Mouse (Mus musculus) left cerebral cortex, adult 18-20 months (tissue): ENCODE results near the gene Dnaaf1. TPM values are rescaled to one million over a fixed set of nuclear protein-coding genes. Genes with fewer than 3 reads are reported as not detected.
A peak's percentile ranks its signal among the peaks of the same experiment; 100 is the strongest.

Source experiments
- DNase-seq, 2 experiments: peaks; one replicate each; pipeline ENCODE4 v3.0.0; 2021 to 2022; ENCODE audit warnings: low spot score in 2 of 2, mixed read lengths in 1 of 2
- long read RNA-seq, 2 experiments: library from polyadenylated mRNA; stranded (forward); transcript quantifications; one replicate each; pipeline ENCODE4 v2.0.0; 2021
- total RNA-seq, 2 experiments: library from RNA; stranded (reverse); gene quantifications; 2 replicates each; pipeline ENCODE4 v1.2.3; 2021

Gene Dnaaf1
- under 1 TPM; 0.19 to 0.21 TPM for total RNA-seq
- long read RNA-seq, experiment 1, partial matches to known transcripts = 1 of 1 reads
- long read RNA-seq, experiment 1, other reads (novel, unspliced or antisense) = 0 of 1 reads
- long read RNA-seq, experiment 2 = 0 reads

DNA sequence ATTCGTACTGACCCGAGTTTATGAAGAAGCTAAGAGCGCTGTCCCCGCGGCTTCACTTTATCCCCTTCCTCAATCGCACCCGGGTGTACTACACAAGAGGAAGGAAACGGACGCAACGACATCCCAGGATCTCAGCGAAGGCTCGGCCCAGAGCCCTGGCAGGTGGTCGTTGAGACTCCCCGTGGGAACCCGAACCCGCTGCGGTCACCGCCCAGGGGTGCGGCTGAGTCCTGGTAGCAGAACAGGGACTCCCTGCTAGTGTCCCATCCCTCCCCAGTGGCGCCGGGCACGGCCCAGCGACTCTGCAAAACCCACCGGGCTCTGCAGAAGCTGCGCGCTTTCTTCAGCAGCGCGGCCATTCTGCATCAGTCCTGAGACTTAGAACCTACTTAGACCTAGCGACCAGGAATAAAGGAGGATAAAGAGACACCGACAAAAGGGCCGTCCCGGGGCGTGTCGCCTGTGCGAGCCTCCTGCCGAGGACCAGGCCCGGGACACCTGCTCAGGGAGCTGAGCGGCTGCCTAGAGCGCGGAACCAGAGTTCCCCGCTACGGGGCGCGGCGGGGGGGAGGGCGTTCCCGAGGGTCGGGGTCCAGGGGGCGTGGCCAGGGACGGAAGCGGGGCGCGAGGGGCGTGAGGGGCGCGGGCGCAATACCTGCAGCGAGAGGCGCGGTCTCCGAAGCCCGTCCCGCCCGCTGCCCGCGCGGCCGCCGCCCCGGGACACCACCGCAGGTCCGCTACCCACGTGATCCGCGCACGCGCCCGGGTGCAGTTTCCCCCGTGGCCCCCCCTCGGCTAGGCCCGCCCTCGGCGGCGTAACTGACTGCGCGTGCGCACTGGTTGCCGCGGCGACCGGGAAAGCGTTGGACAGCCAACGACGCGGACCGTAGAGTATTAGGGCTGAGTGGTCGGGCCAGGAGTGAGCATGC lies at the start of gene Dnaaf1, which contains the start of gene Hsdl1:
TSS of gene Dnaaf1 (plus strand) at position 799 of the 929 bp plus-strand sequence.
TSS of gene Hsdl1 (minus strand) at position 747 of the 929 bp plus-strand sequence.
- peak; percentile 97 to 99 for DNase-seq

DNA sequence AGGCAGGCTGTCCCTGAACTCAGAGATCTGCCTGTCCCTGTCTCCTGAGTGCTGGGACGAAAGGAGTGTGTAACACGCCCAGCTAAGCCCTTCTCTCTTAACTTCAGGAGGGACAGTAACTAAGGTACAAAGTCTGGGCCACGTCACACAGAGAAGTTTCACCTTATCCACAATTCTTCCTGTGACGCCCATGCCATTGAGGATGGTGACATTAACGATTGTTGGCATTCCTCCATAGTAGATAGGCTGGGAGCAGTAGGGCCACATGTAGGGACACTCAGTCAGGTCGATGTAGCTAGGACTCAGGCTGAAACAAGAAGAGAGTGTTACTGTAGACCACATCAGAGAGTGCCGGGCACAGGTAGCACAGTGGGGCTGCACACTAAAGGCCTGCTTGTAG lies 46.3 kb upstream of the Dnaaf1 start:
- DNase-seq = no peak

DNA sequence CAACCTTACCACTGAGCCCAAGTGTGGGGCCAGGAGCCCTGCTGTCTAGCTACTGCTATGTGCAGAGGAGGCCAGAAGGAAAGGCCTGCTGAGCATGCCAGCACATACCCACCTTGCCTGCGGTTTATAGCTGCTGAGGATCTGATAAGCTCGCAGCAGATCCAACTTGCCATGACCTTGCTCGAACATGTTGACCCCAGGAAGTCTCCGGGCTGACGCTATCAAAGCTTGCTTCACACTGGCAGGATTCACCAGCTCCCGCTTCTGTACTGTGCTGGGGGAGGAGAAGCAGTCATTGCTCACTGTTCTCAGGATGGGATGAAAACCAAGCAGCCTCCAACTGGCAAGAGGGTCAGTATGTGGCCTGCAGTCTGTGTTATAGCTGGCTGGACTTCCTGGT lies 44.1 kb upstream of the Dnaaf1 start:
- DNase-seq = no peak

DNA sequence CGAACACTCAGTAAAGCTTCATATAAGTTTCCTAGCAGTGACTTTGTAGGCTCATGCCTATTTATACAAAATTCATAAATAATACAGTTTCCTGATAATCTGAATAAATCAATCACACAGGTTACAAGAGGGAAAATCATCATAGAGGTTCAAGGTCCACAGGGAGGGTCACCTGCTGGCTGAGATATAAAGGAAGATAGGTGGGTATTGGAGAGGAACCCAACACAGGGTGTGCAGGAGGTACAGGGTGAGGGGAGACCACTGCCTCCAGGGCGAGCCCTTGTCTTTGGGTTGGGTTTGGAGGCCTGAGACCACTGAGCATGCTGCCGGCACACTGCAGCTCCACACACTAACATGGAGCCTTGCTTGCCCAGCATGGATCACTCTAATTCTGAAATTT lies 43.6 kb upstream of the Dnaaf1 start:
- DNase-seq = no peak

DNA sequence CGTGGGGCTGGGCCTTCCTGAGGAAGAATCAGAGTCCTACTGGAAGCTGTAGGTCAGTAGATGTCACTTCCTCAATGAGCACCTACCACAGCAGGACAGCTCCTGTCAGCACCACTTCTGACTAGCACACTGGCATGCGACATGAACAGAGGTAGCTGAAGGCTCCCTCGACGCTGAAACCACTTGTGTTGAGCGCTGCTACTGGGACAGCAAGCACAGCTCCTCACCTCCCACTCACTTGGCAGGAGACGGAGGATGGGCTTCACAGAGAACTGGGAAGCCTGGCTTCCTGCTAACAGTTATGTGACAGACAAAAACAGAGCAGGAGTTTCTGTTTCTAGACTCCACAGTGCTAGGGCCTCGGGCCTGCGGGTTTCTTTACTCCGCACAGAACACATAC lies 43.1 kb upstream of the Dnaaf1 start:
- DNase-seq = peak; percentile 77 to 79

DNA sequence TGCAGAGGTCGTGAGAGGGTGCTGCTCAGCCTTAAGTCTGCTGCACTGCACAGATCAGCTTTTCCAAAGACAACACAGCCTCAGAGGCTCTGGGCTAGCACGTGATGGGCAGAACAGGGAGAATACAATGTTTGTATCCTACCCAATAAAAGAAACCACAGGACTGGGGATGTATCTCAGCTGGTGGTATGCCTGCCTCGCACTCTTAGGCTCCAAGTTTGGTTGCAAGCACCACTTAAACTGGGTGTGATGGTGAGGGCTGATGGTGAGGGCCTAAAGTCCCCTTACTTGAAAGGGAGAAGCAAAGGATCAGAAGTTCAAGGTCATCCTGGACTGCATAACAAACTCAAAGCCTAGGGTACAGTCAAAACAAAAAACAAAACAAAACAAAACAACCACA lies 30.4 kb upstream of the Dnaaf1 start:
- DNase-seq = no peak

DNA sequence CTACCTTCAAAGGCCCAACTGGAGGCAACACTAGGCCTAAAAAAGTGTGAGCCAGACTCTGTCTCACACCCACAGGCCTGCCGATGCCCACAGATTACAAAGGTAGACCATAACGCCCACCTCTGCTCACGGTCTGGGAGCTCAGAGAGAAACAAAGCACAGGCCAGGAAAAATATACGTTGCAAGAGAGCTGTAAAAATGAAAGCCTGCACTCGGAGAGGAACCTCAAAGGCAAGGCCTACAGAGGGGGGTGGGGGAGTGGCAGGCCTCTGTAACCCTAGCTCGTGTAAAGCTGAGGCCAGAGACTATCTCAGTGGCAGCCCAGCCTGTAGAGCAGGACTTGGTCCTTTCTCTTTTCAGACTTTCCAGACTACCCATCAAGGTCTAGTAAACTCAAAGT lies 29.9 kb upstream of the Dnaaf1 start:
- DNase-seq = peak in 1 of 2 experiments; percentile 9

DNA sequence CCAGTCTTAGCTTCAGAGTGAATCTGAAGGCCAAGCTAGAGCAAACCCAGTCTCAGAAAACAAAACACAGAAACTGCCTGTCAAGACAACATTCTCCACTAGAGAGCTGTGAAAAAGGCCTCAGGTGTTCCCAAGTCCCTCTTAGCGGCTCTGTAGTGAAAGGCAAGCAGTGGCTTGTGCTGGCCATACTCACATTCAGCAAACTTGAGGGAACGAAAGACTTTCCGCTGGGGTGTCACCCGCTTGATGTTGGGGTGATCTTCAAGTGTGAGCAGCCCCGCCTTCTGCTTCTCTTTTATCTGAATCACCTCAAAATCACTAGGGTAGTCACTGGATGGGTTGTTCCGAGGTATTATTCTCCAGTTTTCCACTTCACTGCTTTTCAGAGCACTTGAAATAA lies 29.2 kb upstream of the Dnaaf1 start:
- DNase-seq = no peak

DNA sequence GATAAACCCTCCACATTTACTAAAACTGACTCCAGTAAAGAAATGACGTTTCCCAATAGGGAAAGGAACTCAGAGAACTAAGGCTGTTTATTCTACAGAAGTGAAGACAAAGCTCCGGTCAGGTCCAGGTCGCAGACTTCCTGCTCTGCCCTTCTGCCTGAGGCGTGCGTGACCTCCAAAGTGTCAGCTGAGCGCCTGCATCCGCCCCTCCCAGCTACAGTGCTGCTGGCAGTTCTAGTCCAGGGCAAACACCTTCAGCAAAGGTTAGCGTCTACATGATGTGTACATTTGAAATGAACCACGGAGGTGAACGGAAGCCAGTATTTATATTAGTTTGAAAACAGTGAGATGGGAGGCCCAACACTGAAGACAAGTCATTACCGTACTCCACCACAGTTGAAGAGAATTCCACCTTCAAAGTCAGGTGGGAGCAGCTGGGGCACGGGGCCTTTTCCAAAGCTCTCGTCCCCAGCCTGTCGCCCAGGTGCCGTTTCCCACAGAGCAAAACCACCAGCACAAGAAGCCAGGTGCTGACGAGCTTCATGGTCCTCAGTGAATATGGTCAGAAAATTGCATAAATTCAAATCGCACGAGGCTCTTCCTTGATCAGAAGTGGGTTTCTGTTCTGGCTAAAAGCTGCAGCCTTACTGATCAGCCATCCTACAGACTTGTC lies 27.9 kb upstream of the Dnaaf1 start:
- DNase-seq = no peak

DNA sequence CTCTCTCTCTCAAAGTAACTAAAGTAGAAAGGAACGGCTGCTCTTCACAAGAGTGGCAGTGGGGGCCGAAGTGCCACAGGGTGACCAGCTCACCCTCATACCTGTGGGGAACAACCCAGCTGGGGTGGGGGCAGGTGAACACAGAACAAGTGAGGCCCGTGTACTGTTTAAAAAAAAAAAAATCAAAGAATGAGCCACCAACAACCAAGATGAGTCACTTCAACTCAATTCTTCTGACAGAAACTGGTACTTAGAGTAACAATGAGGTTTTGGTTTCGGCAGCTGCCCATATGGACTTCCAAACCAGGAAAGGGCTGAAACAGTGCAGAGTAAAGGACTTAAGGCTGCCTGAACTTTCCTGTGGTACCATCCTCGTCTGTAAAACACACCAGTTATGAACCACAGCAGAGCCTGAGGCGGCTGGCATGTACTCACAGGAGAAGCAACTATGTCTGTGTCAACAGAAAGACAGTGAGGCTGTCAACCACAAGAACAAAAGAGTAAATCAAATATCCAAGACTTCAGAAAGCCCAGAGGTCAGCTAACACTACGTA lies 26.4 kb upstream of the Dnaaf1 start:
- DNase-seq = no peak

DNA sequence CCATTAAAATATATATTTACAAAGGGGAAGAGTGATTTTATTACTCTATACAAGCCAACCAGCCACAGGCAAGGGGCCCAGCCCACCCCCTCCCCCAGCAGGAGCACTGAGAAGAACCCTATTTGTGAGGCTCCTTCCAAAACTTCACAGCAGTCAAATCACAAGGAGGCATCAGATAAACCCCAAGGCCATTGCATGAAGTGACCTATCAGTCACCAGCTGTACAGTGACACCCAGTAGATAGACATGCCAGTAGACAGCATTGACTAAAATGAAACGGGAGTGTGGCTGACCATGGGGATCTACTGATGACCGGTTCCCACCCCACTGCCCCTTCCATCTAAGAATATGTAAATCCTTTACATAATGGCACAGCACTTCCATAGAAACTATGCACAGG lies 22.1 kb upstream of the Dnaaf1 start:
- DNase-seq = no peak

DNA sequence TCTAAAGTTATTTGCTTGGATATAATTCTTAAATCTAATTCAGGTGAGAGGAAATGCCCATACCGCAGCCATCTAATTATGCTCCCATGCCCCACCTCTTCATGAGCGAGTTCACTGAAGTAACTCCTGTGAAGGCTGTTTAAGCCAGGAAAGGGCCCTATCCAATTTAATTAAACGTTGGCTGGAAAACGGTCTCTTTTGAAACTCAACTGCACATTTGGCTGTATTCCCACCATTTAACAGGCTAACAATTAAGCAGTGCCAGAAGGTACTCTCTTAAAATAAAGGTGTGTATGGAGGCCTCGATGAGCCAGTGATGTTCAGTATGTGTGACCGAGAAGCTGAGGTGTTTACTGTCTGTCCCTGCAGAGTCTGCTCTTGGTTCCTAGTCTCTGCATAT lies 19.2 kb upstream of the Dnaaf1 start:
- no peak for DNase-seq

DNA sequence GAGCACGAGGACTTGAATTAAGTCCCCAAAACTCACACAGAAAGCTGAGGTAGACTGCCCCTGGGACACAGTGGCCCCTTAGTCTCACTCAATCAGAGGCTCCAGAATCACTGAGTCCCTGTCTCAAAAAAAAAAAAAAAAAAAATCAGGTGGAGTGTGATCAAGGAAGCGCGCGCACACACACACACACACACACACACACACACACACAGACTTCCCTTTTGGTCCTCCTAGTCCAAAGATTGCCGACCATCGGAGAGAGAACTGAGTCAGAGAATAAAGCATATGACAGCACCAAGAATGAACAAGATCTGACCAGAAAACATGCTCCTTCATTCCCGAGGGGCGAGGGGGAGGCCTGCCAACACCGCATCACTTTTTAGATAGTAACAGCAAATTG lies 17.9 kb upstream of the Dnaaf1 start:
- no peak for DNase-seq

DNA sequence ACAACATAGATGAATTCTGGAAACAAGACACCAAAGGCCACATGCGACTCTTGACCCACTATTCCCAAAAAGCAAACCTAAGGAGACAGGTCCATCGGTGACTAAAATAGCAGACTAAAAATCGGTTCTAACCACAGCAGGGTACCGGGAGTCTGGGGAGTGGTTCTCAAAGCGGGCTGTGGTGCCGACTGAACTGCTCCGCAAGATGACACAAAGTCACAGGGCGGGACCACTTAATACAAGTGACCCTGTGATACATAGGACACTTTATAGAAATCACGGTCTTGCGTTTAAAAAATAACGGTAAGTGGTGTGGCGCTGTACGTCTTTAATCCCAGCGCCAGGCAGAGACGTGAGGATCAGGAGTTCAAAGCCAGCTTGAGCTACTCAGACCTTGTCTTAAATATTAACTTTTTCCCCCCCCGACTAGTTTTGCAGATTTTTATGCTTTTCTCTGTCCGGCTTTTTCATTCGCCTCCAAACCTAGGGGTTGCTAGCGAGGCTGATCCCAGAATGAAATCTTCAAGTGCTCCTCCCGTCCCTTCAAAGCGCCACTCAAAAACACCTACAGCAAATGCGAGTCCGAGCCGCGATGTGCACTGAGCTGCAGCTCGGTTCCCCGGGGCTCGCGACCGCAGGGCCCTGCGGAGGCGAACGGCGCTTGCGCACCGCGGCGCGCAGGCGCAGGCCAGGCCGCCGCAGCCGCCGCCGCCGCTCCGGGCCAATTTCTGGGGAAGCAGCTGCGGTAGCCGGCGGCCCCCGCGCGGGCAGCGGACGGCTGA lies 17.0 kb upstream of the Dnaaf1 start:
- DNase-seq = peak in 1 of 2 experiments; percentile 69

DNA sequence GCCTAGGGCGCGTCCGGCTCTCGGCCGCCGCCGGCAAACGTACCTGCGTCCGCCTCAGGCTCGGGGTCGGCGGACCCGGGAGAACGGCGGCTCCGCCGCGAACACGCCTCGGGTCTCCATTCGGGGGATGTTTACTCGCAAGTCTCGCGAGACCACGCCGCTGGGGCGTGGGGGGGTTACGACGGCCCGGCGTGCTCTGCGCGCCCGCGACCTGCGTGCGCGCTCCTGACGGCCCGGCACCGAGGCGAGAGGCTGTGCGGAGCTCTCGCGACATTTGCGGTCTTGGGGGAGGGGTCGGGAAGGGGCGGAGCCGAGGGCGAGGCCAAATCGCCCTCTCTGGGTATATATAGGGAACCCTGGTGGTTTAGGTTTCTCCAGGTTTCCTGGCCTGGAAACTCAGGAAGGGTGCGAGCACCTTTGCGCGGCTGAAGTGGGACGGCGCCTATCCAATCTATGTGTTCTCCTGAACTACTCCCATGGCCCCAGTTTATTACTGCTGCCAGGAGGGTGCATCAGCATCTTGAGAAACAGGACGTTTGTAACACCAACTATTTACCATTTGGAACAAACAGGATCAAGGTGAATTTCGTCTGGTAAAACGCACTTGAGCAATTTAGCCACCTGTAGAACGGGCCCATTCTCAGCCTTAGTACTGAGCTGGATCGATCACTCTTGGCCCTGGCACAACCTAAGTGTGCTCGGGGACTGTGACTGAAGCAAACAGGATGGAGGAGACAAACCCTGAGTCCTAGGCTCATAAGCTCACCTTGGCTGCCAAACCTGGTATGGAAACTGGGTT lies 16.2 kb upstream of the Dnaaf1 start, which contains the start of gene Mbtps1:
TSS of gene Mbtps1 (minus strand) at position 133 of the 799 bp plus-strand sequence.
- peak; percentile 96 to 98 for DNase-seq

DNA sequence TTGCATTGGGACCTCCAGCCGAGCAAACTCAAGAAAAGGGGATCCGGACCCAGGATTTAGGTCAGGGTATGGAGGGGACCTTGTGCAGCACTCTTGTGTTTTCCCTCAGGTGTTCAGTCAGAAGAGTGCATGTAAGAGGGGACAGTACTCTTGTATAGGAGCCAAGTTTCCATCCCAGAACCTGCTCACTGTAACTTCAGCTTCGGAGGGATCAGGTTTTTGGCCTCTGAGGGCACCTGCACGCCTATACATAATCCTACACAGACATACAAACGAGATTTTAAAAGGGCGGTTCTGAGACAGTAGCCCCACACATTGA lies 15.7 kb upstream of the Dnaaf1 start:
- DNase-seq = no peak

DNA sequence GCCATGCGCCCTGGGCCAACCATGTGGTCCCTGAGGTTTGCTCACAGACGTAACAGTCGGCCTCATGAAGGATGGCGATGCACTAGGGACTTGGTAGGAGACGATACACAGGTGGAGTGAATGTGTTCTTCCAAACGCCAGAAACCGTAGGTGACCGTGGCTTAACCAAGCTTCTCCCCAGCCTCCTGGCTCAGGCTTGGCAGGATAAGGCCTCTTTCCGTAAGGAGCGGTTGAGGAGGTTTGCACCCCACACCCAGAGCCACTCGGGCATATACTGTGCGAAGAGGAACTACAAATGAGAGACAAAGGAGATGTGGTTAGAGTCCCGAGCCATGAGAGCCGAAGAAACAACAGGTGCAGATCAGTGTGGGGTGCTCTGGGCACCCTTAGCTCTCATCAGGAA lies 11.2 kb upstream of the Dnaaf1 start:
- DNase-seq = no peak

DNA sequence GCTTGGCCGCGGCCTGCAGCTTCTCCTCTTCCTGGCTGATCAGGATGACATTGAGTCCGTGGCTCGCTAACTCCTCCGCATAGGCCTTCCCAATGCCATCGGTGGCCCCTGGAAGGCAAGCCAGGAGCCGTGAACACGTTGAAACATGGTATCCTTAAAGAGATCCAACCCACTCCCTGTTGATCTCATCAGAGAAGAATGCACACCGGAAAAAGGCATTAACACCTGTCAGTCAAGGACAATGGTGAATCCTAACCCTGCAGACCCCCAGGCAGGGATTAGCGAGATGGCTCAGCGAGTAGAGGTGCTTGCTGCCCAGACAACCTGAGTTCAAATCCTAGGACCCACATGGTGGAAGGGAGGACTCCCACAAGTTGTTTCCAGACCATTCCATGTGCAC lies 8.7 kb upstream of the Dnaaf1 start:
- DNase-seq = no peak

DNA sequence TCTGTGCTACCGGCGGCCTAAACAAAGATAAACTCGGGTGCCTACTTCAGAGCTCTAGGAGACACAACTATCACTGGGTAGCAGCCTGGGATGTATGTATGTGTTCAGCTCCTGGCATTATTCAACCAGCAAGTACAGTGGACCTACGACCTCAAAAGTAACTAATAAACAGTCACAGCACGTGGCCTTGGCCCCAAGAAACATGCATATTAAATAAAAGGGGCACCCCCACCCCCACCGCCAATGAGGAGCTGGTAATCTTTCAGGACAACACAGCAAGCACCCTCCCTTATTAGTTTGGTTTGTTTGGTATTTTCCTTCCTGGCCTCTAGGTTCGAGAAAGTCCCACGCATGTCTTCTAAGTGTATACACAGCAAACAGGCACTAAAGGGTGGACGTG lies 6.8 kb upstream of the Dnaaf1 start:
- no peak for DNase-seq

DNA sequence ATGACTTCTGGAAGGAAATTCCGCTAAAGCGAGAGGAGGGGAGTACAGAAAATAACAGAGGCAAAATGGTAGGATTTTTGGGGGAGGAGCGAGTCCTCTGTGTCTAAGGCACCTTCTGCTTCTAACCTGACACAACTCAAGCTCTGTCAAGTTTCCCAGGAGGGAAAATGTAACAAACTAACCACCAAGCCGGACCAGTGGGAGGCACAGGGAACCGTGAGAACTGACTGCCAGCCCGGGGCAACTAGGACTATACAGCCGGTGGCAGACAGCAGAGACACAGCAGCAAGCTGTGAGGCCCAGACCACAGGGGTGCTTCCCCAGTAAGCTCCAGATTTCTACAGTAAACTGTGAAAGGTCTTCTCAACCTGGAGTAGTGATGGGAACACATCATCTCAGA lies 6.1 kb upstream of the Dnaaf1 start:
- no peak for DNase-seq
